In genomic region chr5:64408938-64409337, GRCm38 (mm10) we compare ENCODE assay signal across 20 mouse cellular contexts.
DNase-seq lines count a peak whose midpoint lies in the region; ATAC-seq and TF ChIP-seq lines count a peak whose summit lies in the region.
"Had no signal": no experiment of that assay in that cellular context is flagged by ENCODE, and none has a peak within 500 bp of the region (broad histone marks: within the 10 kb centered on the region; RNA-seq: fewer than 3 reads in every experiment).

No protein-coding gene starts in this region.

- TF ChIP-seq POLR2A in ES-Bruce4 (IDR thresholded peaks at IDR 0.05; ENCODE audit: insufficient read depth, low read length), result no peak

- no peaks in the 10 kb centered on the region for H3K36me3 ChIP-seq in ES-Bruce4 (ENCODE audit: control insufficient read depth, insufficient read depth, low read length, poor library complexity, severe bottlenecking)
- H3K36me3 ChIP-seq: embryonic facial prominence, embryonic 12.5 days; hindbrain, embryonic 12.5 days; limb, embryonic 12.5 days; midbrain, embryonic 13.5 days; neural tube, embryonic 15.5 days had no signal

- peaks cover 8% of the 10 kb centered on the region for H3K9me3 ChIP-seq in ES-Bruce4 (replicated peaks; ENCODE audit: control insufficient read depth, insufficient read depth, low read length, poor library complexity, severe bottlenecking)
- H3K9me3 ChIP-seq: embryonic facial prominence, embryonic 12.5 days; hindbrain, embryonic 12.5 days; limb, embryonic 12.5 days; midbrain, embryonic 13.5 days; neural tube, embryonic 15.5 days had no signal

- no peak overlapping the region for H3K9ac ChIP-seq in ES-Bruce4 (ENCODE audit: low read depth, poor library complexity, severe bottlenecking)
- H3K9ac ChIP-seq: embryonic facial prominence, embryonic 12.5 days; forebrain, postnatal 0 days; hindbrain, embryonic 12.5 days; limb, embryonic 12.5 days; midbrain, embryonic 13.5 days; neural tube, embryonic 15.5 days had no signal

- DNase-seq in layer of hippocampus, adult 2 months (ENCODE audit: low spot score in 2 of 2), result no peak
- no peak for DNase-seq in layer of hippocampus, adult 11-12 months (ENCODE audit: low spot score)
- DNase-seq in 416B (ENCODE audit: low read depth) (peak; percentile 60), adipocyte (ENCODE audit: low spot score) (no peak)
- no peak for DNase-seq in retina, postnatal 1 day
- DNase-seq: adrenal gland, adult 2 months; cerebellum, adult 11-12 months; forebrain, postnatal 0 days; gastrocnemius, adult 2 months; lung, adult 2 months; right cerebral cortex, postnatal 4 days had no signal

- no peaks in the 10 kb centered on the region for H3K27me3 ChIP-seq in ES-Bruce4 (ENCODE audit: control insufficient read depth, insufficient read depth, low read length, poor library complexity, severe bottlenecking)
- H3K27me3 ChIP-seq: embryonic facial prominence, embryonic 12.5 days; hindbrain, embryonic 12.5 days; limb, embryonic 12.5 days; midbrain, embryonic 13.5 days; neural tube, embryonic 15.5 days had no signal

- no peak for TF ChIP-seq EP300 in ES-Bruce4 (IDR thresholded peaks at IDR 0.05; ENCODE audit: insufficient read depth, low read depth, low read length)

- no peak overlapping the region for H3K27ac ChIP-seq in layer of hippocampus, adult 2 months
- peak overlapping the region; percentile 56 for H3K27ac ChIP-seq in ES-Bruce4 (ENCODE audit: insufficient read depth, low read length)
- H3K27ac ChIP-seq: embryonic facial prominence, embryonic 12.5 days; gastrocnemius, adult 2 months; hindbrain, embryonic 12.5 days; left cerebral cortex, adult 2 months; limb, embryonic 12.5 days; midbrain, embryonic 13.5 days; neural tube, embryonic 15.5 days had no signal

- H3K4me1 ChIP-seq in ES-Bruce4 (ENCODE audit: control insufficient read depth, insufficient read depth, low read length), result peaks cover 3% of the 10 kb centered on the region
- H3K4me1 ChIP-seq: embryonic facial prominence, embryonic 12.5 days; hindbrain, embryonic 12.5 days; limb, embryonic 12.5 days; midbrain, embryonic 13.5 days; neural tube, embryonic 15.5 days had no signal

- no peak overlapping the region for H3K4me3 ChIP-seq in layer of hippocampus, adult 2 months
- no peak overlapping the region for H3K4me3 ChIP-seq in ES-Bruce4 (ENCODE audit: low read depth, low read length)
- H3K4me3 ChIP-seq: embryonic facial prominence, embryonic 12.5 days; gastrocnemius, adult 2 months; hindbrain, embryonic 12.5 days; left cerebral cortex, adult 2 months; limb, embryonic 12.5 days; midbrain, embryonic 13.5 days; myocyte; neural tube, embryonic 15.5 days had no signal

- TF ChIP-seq CTCF in layer of hippocampus, adult 2 months (conservative IDR thresholded peaks at IDR 0.05), result peak; percentile 28
- TF ChIP-seq CTCF in ES-Bruce4 (IDR thresholded peaks at IDR 0.05; ENCODE audit: low read depth, low read length), result no peak

- 0 out of 2 replicates have a peak, but pooled peaks have one; percentile 61 for ATAC-seq in erythroblast, adult 5-6 weeks (replicated peaks; ENCODE audit: low FRiP score, poor library complexity, severe bottlenecking)
- ATAC-seq: forebrain, postnatal 0 days; midbrain, embryonic 13.5 days had no signal
